Mouse (Mus musculus) kidney, embryonic 14.5 days (tissue): ENCODE data around the gene Hormad2. TPM values are rescaled to one million over a fixed set of nuclear protein-coding genes. Genes with fewer than 3 reads are reported as not detected.

Source experiments
- ATAC-seq: fragments of 200-750 bp; cut with Nextera tagmentation; 2 replicates; pipeline ENCODE4 v1.8.0; 2017; ENCODE audit warnings: moderate number of reproducible peaks, mild to moderate bottlenecking, moderate TSS enrichment, moderate library complexity; ENCODE audit not compliant: low FRiP score, low TSS enrichment
- H3K27ac ChIP-seq: fragments of 300-500 bp; sonication (generic); 2 replicates; pipeline ENCODE4 v1.5.1; 2014; ENCODE audit warnings: low read depth, mild to moderate bottlenecking, low read length, moderate library complexity, mixed read lengths
- H3K27me3 ChIP-seq: fragments of 300-500 bp; sonication (generic); 2 replicates; pipeline ENCODE4 v1.6.1; 2014; ENCODE audit warnings: mild to moderate bottlenecking, low read length; ENCODE audit not compliant: control insufficient read depth, insufficient read depth
- H3K36me3 ChIP-seq: fragments of 300-500 bp; sonication (generic); 2 replicates; pipeline ENCODE4 v1.6.1; 2014; ENCODE audit warnings: low read length, mixed read lengths; ENCODE audit not compliant: control insufficient read depth, insufficient read depth
- H3K4me1 ChIP-seq: fragments of 300-500 bp; sonication (generic); 2 replicates; pipeline ENCODE4 v1.6.1; 2014; ENCODE audit warnings: low read length, mixed read lengths; ENCODE audit not compliant: control insufficient read depth, insufficient read depth
- H3K4me2 ChIP-seq: fragments of 300-500 bp; sonication (generic); replicated peaks from 2 replicates; pipeline ENCODE4 v1.6.1; 2014; ENCODE audit warnings: low read depth, mild to moderate bottlenecking, low read length
- H3K4me3 ChIP-seq: fragments of 300-500 bp; sonication (generic); 2 replicates; pipeline ENCODE4 v1.5.1; 2014; ENCODE audit warnings: mild to moderate bottlenecking, low read length
- H3K9ac ChIP-seq: fragments of 300-500 bp; sonication (generic); 2 replicates; pipeline ENCODE4 v1.6.1; 2014; ENCODE audit warnings: low read depth, mild to moderate bottlenecking, low read length, moderate library complexity
- H3K9me3 ChIP-seq: fragments of 300-500 bp; sonication (generic); 2 replicates; pipeline ENCODE4 v1.6.1; 2016; ENCODE audit warnings: low read length; ENCODE audit not compliant: control insufficient read depth
- WGBS: fragments of 180-500 bp; shearing (Covaris S2); extraction: QIAGEN DNeasy Blood & Tissue Kit; methylation state at CpG from one replicate; pipeline ENCODE4 v1.1.7; 2014; 5-methylcytosine and 5-hydroxymethylcytosine counted together
- polyA plus RNA-seq: library from polyadenylated mRNA; unstranded; fragments of >200 nt; fragmentation: Nextera tagmentation; extraction: Ambion mirVana; gene quantifications from 2 replicates; pipeline ENCODE4 v1.2.1, GENCODE M21; 2014

Gene Hormad2
- polyA plus RNA-seq, 1 experiment from 2014 or later, result 0.16 TPM

- H3K9ac ChIP-seq, result no peak overlapping the region
- no peak overlapping the region for H3K4me2 ChIP-seq
- H3K4me3 ChIP-seq, result no peak overlapping the region
- no peak overlapping the region for H3K27ac ChIP-seq
- 73% methylated on average over 8 of the region's 8 CpGs for WGBS
- H3K4me1 ChIP-seq, result no peaks in the 10 kb centered on the region
- H3K27me3 ChIP-seq, result no peaks in the 10 kb centered on the region
- no peak for ATAC-seq
- H3K36me3 ChIP-seq, result no peaks in the 10 kb centered on the region
- no peaks in the 10 kb centered on the region for H3K9me3 ChIP-seq
Observed at GRCm38 (mm10) chr11:4454895-4455535, 14.1 kb upstream of the Hormad2 start.

GRCm38 (mm10) chr11:4452467-4453184 is 11.7 kb upstream of the Hormad2 start:
- WGBS, result 87% methylated on average over 12 of the region's 12 CpGs
- H3K4me3 ChIP-seq, result no peak overlapping the region
- ATAC-seq, result no peak

GRCm38 (mm10) chr11:4451116-4451515 is 10.2 kb upstream of the Hormad2 start:
- H3K4me3 ChIP-seq, result no peak overlapping the region
- H3K9ac ChIP-seq, result no peak overlapping the region
- no peaks in the 10 kb centered on the region for H3K36me3 ChIP-seq
- no peaks in the 10 kb centered on the region for H3K27me3 ChIP-seq
- no peak for ATAC-seq
- H3K4me2 ChIP-seq, result no peak overlapping the region
- H3K27ac ChIP-seq, result no peak overlapping the region
- WGBS, result 23% methylated on average over 9 of the region's 9 CpGs
- no peaks in the 10 kb centered on the region for H3K9me3 ChIP-seq
- H3K4me1 ChIP-seq, result no peaks in the 10 kb centered on the region

More at GRCm38 (mm10) chr11:4452467-4453184, 11.7 kb upstream of the Hormad2 start:
- H3K36me3 ChIP-seq, result no peaks in the 10 kb centered on the region
- H3K4me1 ChIP-seq, result no peaks in the 10 kb centered on the region
- H3K9ac ChIP-seq, result no peak overlapping the region
- no peak overlapping the region for H3K27ac ChIP-seq
- no peaks in the 10 kb centered on the region for H3K27me3 ChIP-seq
- no peaks in the 10 kb centered on the region for H3K9me3 ChIP-seq
- H3K4me2 ChIP-seq, result no peak overlapping the region

DNA sequence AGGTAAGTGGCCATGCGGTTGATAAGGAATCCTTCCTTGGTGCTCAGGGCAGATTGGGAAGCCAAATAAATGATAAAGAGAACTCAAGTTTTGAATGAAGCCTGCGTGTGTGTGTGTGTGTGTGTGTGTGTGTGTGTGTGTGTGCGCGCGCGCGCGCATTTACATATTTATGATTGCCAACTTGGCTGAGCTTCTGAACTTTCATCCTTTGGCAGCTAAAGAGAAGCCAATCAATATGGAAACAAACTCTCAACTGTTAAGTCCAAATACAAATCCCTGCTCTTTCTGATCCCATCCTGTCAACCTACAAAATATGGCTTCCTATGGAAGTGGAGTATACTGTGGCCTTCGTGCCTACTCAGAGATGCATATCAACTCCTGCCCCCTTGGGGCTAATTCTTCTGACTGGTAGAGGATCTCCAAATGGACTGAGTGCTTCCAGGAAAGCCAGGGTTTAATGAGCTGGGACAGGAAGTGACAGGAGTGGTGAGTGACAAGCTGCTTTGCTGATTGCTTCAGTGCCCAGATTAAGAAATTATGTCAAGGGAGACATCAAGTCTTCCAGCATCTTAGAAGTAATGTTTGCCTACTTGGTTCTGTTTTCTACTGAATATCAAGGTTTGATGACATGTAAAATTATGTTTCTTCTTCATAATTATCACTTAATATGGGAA is 5.4 kb upstream of the Hormad2 start:
- H3K9ac ChIP-seq, result no peak overlapping the region
- no peaks in the 10 kb centered on the region for H3K4me1 ChIP-seq
- no peak overlapping the region for H3K4me2 ChIP-seq
- ATAC-seq, result no peak
- 87% methylated on average over 9 of the region's 9 CpGs for WGBS
- H3K27me3 ChIP-seq, result no peaks in the 10 kb centered on the region
- no peak overlapping the region for H3K4me3 ChIP-seq
- H3K27ac ChIP-seq, result no peak overlapping the region
- H3K9me3 ChIP-seq, result no peaks in the 10 kb centered on the region
- H3K36me3 ChIP-seq, result no peaks in the 10 kb centered on the region

- no peaks in the 10 kb centered on the region for H3K36me3 ChIP-seq
- H3K27ac ChIP-seq, result no peak overlapping the region
- no peaks in the 10 kb centered on the region for H3K9me3 ChIP-seq
- H3K9ac ChIP-seq, result no peak overlapping the region
- 24% methylated on average over 1 of the region's 1 CpGs for WGBS
- ATAC-seq, result no peak
- no peak overlapping the region for H3K4me3 ChIP-seq
- H3K4me1 ChIP-seq, result no peaks in the 10 kb centered on the region
- no peak overlapping the region for H3K4me2 ChIP-seq
- H3K27me3 ChIP-seq, result no peaks in the 10 kb centered on the region
Observed at GRCm38 (mm10) chr11:4442280-4442679, 1.4 kb upstream of the Hormad2 start.

GRCm38 (mm10) chr11:4438211-4438610 is 2.7 kb downstream of the Hormad2 start:
- Histone ChIP-seq H3K4me2 (no peak overlapping the region), H3K9ac (no peak overlapping the region), H3K4me1 (no peaks in the 10 kb centered on the region), H3K9me3 (no peaks in the 10 kb centered on the region), H3K27me3 (no peaks in the 10 kb centered on the region), H3K4me3 (no peak overlapping the region), H3K36me3 (no peaks in the 10 kb centered on the region), H3K27ac (no peak overlapping the region)
- WGBS, result 66% methylated on average over 2 of the region's 2 CpGs
- ATAC-seq, result no peak

- Histone ChIP-seq H3K27me3 (no peaks in the 10 kb centered on the region), H3K4me2 (no peak overlapping the region), H3K9me3 (no peaks in the 10 kb centered on the region), H3K36me3 (no peaks in the 10 kb centered on the region), H3K9ac (no peak overlapping the region), H3K4me3 (no peak overlapping the region), H3K4me1 (no peaks in the 10 kb centered on the region), H3K27ac (no peak overlapping the region)
- no peak for ATAC-seq
- WGBS, result 89% methylated on average over 1 of the region's 1 CpGs
Observed at GRCm38 (mm10) chr11:4437318-4437717, 3.6 kb downstream of the Hormad2 start.

DNA sequence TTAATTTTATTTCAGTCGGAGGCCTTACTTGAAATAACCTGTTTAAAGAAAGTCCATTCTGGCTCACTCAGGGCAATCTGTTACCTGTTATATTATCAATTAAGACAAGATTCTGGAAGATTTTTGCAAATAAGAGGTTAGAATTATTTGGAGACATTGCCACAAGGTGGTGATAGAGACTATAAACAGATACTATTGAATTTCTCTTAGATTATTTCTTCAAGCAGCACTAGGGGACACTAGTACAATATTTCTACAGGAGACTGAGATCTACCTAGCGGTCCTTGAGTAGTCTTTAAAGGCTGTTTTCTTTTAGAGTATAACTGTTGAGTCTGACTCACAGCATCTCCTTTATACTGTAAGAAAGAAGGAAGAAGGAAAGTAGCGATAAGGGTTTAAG is 4.3 kb downstream of the Hormad2 start:
- Histone ChIP-seq H3K27me3 (no peaks in the 10 kb centered on the region), H3K4me2 (no peak overlapping the region), H3K4me3 (no peak overlapping the region), H3K9me3 (no peaks in the 10 kb centered on the region), H3K36me3 (no peaks in the 10 kb centered on the region), H3K27ac (no peak overlapping the region), H3K4me1 (no peaks in the 10 kb centered on the region), H3K9ac (no peak overlapping the region)
- WGBS, result 75% methylated on average over 3 of the region's 3 CpGs
- ATAC-seq, result no peak

DNA sequence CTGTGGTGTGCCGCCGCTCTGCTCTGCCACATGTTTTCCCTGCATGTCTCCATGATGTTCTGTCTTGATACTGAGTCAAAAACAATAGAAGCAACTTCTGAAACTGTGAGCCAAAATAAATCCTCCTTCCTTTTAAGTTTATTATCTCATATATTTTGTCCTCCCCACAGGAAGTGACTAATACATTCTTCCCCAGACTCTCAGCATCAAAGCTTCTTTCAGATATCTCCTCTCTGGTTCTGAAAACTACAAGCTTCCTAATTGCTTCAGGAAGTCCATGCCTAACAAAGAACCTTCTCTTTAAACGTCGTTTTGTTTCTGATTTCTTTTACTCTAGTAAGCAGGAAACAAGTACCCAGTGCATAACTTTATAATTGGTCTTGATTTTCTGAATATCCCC is 6.4 kb downstream of the Hormad2 start:
- H3K9me3 ChIP-seq, result no peaks in the 10 kb centered on the region
- ATAC-seq, result no peak
- H3K27me3 ChIP-seq, result no peaks in the 10 kb centered on the region
- H3K27ac ChIP-seq, result no peak overlapping the region
- no peak overlapping the region for H3K9ac ChIP-seq
- H3K4me1 ChIP-seq, result no peaks in the 10 kb centered on the region
- 41% methylated on average over 4 of the region's 4 CpGs for WGBS
- H3K36me3 ChIP-seq, result no peaks in the 10 kb centered on the region
- H3K4me2 ChIP-seq, result no peak overlapping the region
- H3K4me3 ChIP-seq, result no peak overlapping the region
